In genomic region chr1:172650519-172651287, GRCm38 (mm10) we compare ENCODE assay signal across 8 mouse cellular contexts. TPM values are rescaled to one million over a fixed set of nuclear protein-coding genes. Genes with fewer than 3 reads are reported as not detected.
DNase-seq lines count a peak whose midpoint lies in the region; ATAC-seq and TF ChIP-seq lines count a peak whose summit lies in the region.

No protein-coding gene starts in this region.

- intact Hi-C loops in heart, postnatal 25 days (cut with DNase I), result no loop called here

- POLR2A ChIA-PET in Patski (lab: Charles Lee), result interaction anchor here (0.6 kb wide), 1 partner anchor 55 kb away, joined by 5 read pairs; no protein-coding TSS in a partner anchor

- H3K4me1 ChIP-seq in heart, embryonic 15.5 days (replicated peaks), result peaks cover 25% of the 10 kb centered on the region
- H3K4me1 ChIP-seq in intestine, postnatal 0 days (replicated peaks; ENCODE audit: control insufficient read depth, insufficient read depth, low read length), result no peaks in the 10 kb centered on the region

- no peaks in the 10 kb centered on the region for H3K36me3 ChIP-seq in heart, embryonic 15.5 days
- no peaks in the 10 kb centered on the region for H3K36me3 ChIP-seq in intestine, postnatal 0 days (ENCODE audit: control insufficient read depth, insufficient read depth)

- H3K27me3 ChIP-seq in heart, embryonic 15.5 days, result no peaks in the 10 kb centered on the region
- H3K27me3 ChIP-seq in Patski, result peaks cover 6% of the 10 kb centered on the region
- H3K27me3 ChIP-seq in intestine, postnatal 0 days (replicated peaks; ENCODE audit: control insufficient read depth, insufficient read depth, low read length), result no peaks in the 10 kb centered on the region

- 48% methylated on average over 8 of the region's 8 CpGs for WGBS in heart, embryonic 15.5 days
- 52% methylated on average over 8 of the region's 8 CpGs for WGBS in intestine, postnatal 0 days

- H3K4me3 ChIP-seq in heart, embryonic 15.5 days, result no peak overlapping the region
- H3K4me3 ChIP-seq in intestine, postnatal 0 days (ENCODE audit: low read depth, low read length), result no peak overlapping the region

- in situ Hi-C loops in Patski (cut with MboI; ENCODE audit: low pct_unique_long_range_greater_than_20kb), result no loop called here

- H3K9ac ChIP-seq in heart, embryonic 15.5 days, result no peak overlapping the region
- no peak overlapping the region for H3K9ac ChIP-seq in intestine, postnatal 0 days (ENCODE audit: low read depth, low read length)

- CTCF ChIA-PET in Patski (lab: Charles Lee), result interaction anchor here (1.0 to 1.4 kb wide), 2 partner anchors 29 to 739 kb away, joined by 3 to 4 read pairs; no protein-coding TSS in a partner anchor

- no peak overlapping the region for H3K27ac ChIP-seq in heart, embryonic 15.5 days
- no peak overlapping the region for H3K27ac ChIP-seq in intestine, postnatal 0 days (ENCODE audit: low read depth, low read length)

- DNase-seq in heart, postnatal 25 days (ENCODE audit: low spot score), result no peak
- DNase-seq in 3T3-L1 (ENCODE audit: low read depth, low spot score) (peak; percentile 27), Patski (ENCODE audit: low read depth, low spot score) (no peak)
- no peak for DNase-seq in urinary bladder, postnatal 4 days (ENCODE audit: low spot score in 2 of 2)

- peak; percentile 61; the same call in 1 of the 2 replicates for ATAC-seq in heart, embryonic 15.5 days (replicated peaks; ENCODE audit: insufficient number of reproducible peaks, insufficient read depth, low FRiP score, low read depth)
- ATAC-seq in Patski, result no peak
- ATAC-seq in intestine, postnatal 0 days, result no peak
- ATAC-seq in megakaryocyte progenitor cell, adult 5-6 weeks (replicated peaks; ENCODE audit: poor library complexity), result peak; percentile 70
- no peak; the same call in 1 of the 2 replicates for ATAC-seq in monocyte, adult 5-6 weeks (replicated peaks; ENCODE audit: insufficient number of reproducible peaks, low FRiP score, low TSS enrichment, poor library complexity, severe bottlenecking)

- peak; percentile 44 for TF ChIP-seq CTCF in Patski (IDR thresholded peaks at IDR 0.05)
- TF ChIP-seq CTCF in intestine, postnatal 0 days (IDR thresholded peaks at IDR 0.05; ENCODE audit: low read depth), result peak; percentile 72

- H3K4me2 ChIP-seq in heart, embryonic 15.5 days, result no peak overlapping the region
- no peak overlapping the region for H3K4me2 ChIP-seq in intestine, postnatal 0 days (replicated peaks; ENCODE audit: low read depth)

- no peaks in the 10 kb centered on the region for H3K9me3 ChIP-seq in heart, embryonic 15.5 days (replicated peaks)
- H3K9me3 ChIP-seq in intestine, postnatal 0 days (ENCODE audit: control insufficient read depth), result no peaks in the 10 kb centered on the region

RNA-seq across cellular contexts. Expression of gene Dusp23, which starts 17.9 kb away (rescaled TPM):
- polyA plus RNA-seq in heart, embryonic 15.5 days (2015; fragmentation: Nextera tagmentation; extraction: Ambion mirVana), result 11.3 and 11.9 TPM in 2 replicates
- 10 to 100 TPM; 10.4 to 11.1 TPM for total RNA-seq in heart, postnatal 25 days (2021)
- polyA plus RNA-seq in Patski (2021), result 0.78 TPM
- 18.9 and 19.7 TPM in 2 replicates for polyA plus RNA-seq in intestine, postnatal 0 days (2015; fragmentation: Nextera tagmentation; extraction: Ambion mirVana)
- total RNA-seq in megakaryocyte progenitor cell, adult 5-6 weeks (2015), result 18.0 and 21.6 TPM in 2 replicates
- 2.5 and 3.5 TPM in 2 replicates for total RNA-seq in megakaryocyte progenitor cell, adult 5-6 weeks (2017)
- 0.57 to 2.2 TPM in 2 of 3 replicates, not detected in the other for total RNA-seq in monocyte, adult 5-6 weeks (2017)

RNA-seq across cellular contexts. Expression of gene Crp, which starts 47.2 kb away (rescaled TPM):
- 0.52 TPM in 1 of 2 replicates, not detected in the other for polyA plus RNA-seq in heart, embryonic 15.5 days (2015; fragmentation: Nextera tagmentation; extraction: Ambion mirVana)
- total RNA-seq in heart, postnatal 25 days (2021), result not detected
- polyA plus RNA-seq in Patski (2021), result 0.04 TPM
- polyA plus RNA-seq in intestine, postnatal 0 days (2015; fragmentation: Nextera tagmentation; extraction: Ambion mirVana), result 0.12 and 0.17 TPM in 2 replicates
- not detected in 2 replicates for total RNA-seq in megakaryocyte progenitor cell, adult 5-6 weeks (2015)
- total RNA-seq in megakaryocyte progenitor cell, adult 5-6 weeks (2017), result not detected in 2 replicates
- total RNA-seq in monocyte, adult 5-6 weeks (2017), result not detected in 3 replicates

RNA-seq across cellular contexts. Expression of gene Fcrl6, which starts 48.4 kb away (rescaled TPM):
- not detected in 2 replicates for polyA plus RNA-seq in heart, embryonic 15.5 days (2015; fragmentation: Nextera tagmentation; extraction: Ambion mirVana)
- total RNA-seq in heart, postnatal 25 days (2021), result not detected
- not detected for polyA plus RNA-seq in Patski (2021)
- not detected in 2 replicates for polyA plus RNA-seq in intestine, postnatal 0 days (2015; fragmentation: Nextera tagmentation; extraction: Ambion mirVana)
- total RNA-seq in megakaryocyte progenitor cell, adult 5-6 weeks (2015), result not detected in 2 replicates
- not detected in 2 replicates for total RNA-seq in megakaryocyte progenitor cell, adult 5-6 weeks (2017)
- total RNA-seq in monocyte, adult 5-6 weeks (2017), result 0.96 to 5.5 TPM in 2 of 3 replicates, not detected in the other

Comparison
In these comparisons a context has a peak if more than half of its experiments do, and no peak if none do; other contexts are left out.
1. ATAC-seq: peak in heart, embryonic 15.5 days (single experiment) and megakaryocyte progenitor cell, adult 5-6 weeks (single experiment); none in Patski (single experiment), intestine, postnatal 0 days (single experiment) and monocyte, adult 5-6 weeks (single experiment).